Mouse (Mus musculus) kidney, postnatal 25 days (tissue): ENCODE results near the gene Upf3b.
A peak's percentile ranks its signal among the peaks of the same experiment; 100 is the strongest.

Experiments used
- DNase-seq, 2 experiments: peaks; one replicate each; pipeline ENCODE4 v3.0.0; 2021; ENCODE audit warnings: mixed read lengths in 2 of 2

The Upf3b gene

DNA sequence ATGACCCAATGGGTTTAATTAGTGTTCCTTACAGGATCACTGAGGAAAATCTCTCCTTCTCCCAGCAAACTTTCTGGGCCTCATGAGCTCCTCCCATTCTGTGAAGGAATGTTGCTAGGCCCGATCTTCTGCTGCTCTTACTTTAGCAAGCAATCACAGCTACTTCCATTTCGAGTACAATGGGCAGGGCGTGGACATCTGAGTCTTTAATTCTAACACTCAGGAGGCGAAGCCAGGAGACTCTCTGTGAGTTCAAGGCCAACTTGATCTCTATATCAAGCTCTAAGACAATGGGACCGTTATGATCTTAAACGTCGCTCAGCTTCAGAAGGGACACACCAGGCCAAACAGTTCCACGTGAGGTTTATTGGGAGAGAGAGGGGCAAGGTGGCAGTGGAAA lies 33.5 kb downstream of the Upf3b start:
- DNase-seq: no peak

DNA sequence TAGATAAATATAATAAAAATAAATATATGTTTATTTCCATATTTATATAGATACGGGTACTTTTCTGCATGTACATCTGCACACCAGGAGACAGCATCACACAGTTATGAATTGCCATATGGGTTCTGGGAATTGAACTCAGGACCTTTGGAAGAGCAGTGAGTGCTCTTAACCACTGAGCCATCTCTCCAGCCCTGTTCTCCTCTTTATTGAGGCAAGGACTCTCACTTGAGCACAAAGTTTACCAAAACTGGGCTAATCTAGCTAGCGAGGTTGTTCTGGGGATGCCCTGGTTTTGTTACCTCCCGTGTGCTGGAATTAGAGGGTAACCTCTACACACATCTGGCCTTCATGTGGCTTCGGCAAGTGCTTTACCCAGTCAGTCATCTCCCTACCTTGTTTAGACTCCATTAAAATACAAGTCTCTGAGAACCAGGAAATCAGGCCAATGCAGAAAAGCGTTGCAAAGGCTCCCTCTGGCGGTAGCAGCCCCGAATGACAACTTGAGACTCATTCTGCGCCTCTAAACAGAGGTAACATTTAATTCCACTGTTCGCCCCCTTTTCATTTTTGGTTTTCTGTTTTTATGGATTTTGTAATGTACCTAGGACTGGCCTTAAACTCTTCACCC lies 35.7 kb downstream of the Upf3b start:
- peak; percentile 48 to 64 for DNase-seq

- DNase-seq: no peak
Measured at GRCm38 (mm10) chrX:37068766-37069165, 41.4 kb downstream of the Upf3b start.

DNA sequence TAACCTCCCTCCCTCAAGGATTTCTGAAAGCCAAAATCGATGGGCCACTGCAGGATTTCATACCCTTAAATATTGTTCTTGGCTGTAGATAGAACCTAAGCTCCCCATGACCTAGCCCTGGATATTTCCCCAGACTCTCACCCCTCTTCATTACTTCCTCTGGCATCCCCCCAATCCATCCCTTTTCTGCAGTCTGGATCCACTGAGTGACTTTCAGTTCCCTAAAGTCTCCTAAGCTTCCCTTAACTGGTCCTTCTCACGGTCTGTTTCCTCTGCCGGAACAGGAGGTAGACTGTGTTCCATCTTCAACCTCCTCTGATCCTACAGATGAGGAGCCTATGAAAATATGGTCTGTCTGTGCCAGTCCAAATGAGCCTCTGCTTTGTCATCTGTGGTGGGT lies 42.8 kb downstream of the Upf3b start:
- no peak for DNase-seq

DNA sequence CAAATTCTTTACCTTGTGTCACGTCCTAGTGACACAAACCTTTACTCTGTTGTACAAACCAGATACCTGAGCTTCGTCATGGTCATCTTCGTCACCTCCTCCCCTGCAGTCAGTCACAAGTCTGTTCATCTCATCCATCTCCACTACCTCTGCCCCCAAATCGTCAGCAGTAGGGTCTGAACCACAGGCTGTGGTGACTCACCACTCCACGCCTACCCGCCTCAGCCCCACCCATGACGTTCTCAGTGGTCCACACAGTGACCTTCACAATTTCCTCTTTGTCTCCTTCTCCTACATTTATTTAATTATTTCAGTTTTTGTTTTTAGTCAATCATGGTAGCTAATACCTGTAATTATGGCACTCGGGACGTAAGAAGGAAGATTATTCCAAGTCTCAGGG lies 46.2 kb downstream of the Upf3b start:
- no peak for DNase-seq

GRCm38 (mm10) chrX:37048890-37049823 lies 61.0 kb downstream of the Upf3b start:
- DNase-seq: peak; percentile 1 to 40

- peak in 1 of 2 experiments; percentile 37 for DNase-seq
Measured at GRCm38 (mm10) chrX:37048066-37048889, 61.8 kb downstream of the Upf3b start, which contains the start of gene Sowahd. Gene Sowahd, plus strand, starts transcription at chrX:37048845.

GRCm38 (mm10) chrX:37042726-37043125 lies 67.4 kb downstream of the Upf3b start:
- DNase-seq: peak; percentile 40 to 60
